Mouse (Mus musculus): ENCODE results near the gene Srd5a2.

Gene Srd5a2

GRCm38 (mm10) chr17:74008680-74009079 is 39.0 kb downstream of the Srd5a2 start:
- no peak for DNase-seq (ENCODE audit: low read depth, low spot score)
- Histone ChIP-seq H3K36me3 (ENCODE audit: control insufficient read depth, insufficient read depth, low read length, poor library complexity, severe bottlenecking) (no peaks in the 10 kb centered on the region), H3K27me3 (ENCODE audit: control insufficient read depth, insufficient read depth, low read length, poor library complexity, severe bottlenecking) (no peaks in the 10 kb centered on the region)

- H3K36me3 ChIP-seq (ENCODE audit: control insufficient read depth, insufficient read depth, low read length, poor library complexity, severe bottlenecking) = no peaks in the 10 kb centered on the region
- DNase-seq (ENCODE audit: low read depth, low spot score) = no peak
- no peaks in the 10 kb centered on the region; the same call in 1 of the 2 replicates for H3K27me3 ChIP-seq (ENCODE audit: control insufficient read depth, insufficient read depth, low read length, poor library complexity, severe bottlenecking)
Observed at GRCm38 (mm10) chr17:74007001-74007400, 40.7 kb downstream of the Srd5a2 start.

DNA sequence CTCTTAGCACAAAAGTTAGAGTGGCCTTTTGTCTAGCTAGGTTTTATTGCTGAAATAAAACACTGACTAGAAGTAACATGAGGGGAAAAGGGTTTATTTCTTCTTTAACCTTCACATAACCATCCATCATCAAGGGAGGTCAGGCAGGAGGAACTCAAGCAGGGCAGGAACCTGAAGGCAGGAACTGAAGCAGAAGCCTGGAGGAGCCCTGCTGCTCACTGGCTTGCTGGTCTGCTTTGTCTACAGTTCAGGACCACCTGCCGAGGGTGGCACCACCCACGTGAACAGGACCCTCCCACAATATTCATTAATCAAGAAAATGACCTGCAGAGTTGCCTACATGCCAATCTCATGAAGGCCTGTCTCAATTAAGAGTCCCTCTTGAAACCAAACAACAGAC is 45.3 kb downstream of the Srd5a2 start:
- Histone ChIP-seq H3K27me3 (ENCODE audit: control insufficient read depth, insufficient read depth, low read length, poor library complexity, severe bottlenecking) (no peaks in the 10 kb centered on the region; the same call in 1 of the 2 replicates), H3K36me3 (ENCODE audit: control insufficient read depth, insufficient read depth, low read length, poor library complexity, severe bottlenecking) (no peaks in the 10 kb centered on the region)
- no peak for DNase-seq (ENCODE audit: low read depth, low spot score)

GRCm38 (mm10) chr17:73995907-73996645 is 51.6 kb downstream of the Srd5a2 start:
- Histone ChIP-seq H3K27me3 (ENCODE audit: control insufficient read depth, insufficient read depth, low read length, poor library complexity, severe bottlenecking) (no peaks in the 10 kb centered on the region), H3K36me3 (ENCODE audit: control insufficient read depth, insufficient read depth, low read length, poor library complexity, severe bottlenecking) (no peaks in the 10 kb centered on the region)
- DNase-seq (ENCODE audit: low read depth, low spot score) = no peak

DNA sequence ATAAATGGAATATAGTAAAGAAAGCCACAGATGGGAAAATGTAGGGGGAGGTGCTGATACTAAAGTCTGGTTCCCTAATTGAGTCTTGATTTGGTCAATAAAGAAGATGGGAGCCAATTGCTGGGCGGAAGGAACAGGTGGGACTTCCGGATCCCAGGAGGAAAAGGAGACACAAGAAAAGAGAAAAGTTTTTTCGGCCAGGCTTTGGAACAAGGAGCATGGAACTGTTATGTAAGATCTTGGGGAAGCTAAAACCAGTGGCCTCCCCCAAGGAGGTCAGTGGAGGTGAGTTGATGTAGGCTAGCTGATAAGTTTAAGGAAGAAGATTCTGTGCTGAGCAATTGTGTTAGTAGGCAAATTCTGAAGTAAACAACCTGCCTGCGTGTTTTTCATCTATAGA is 56.5 kb downstream of the Srd5a2 start:
- H3K36me3 ChIP-seq (ENCODE audit: control insufficient read depth, insufficient read depth, low read length, poor library complexity, severe bottlenecking) = no peaks in the 10 kb centered on the region
- H3K27me3 ChIP-seq (ENCODE audit: control insufficient read depth, insufficient read depth, low read length, poor library complexity, severe bottlenecking) = no peaks in the 10 kb centered on the region
- no peak for DNase-seq (ENCODE audit: low read depth, low spot score)

- Histone ChIP-seq H3K36me3 (ENCODE audit: control insufficient read depth, insufficient read depth, low read length, poor library complexity, severe bottlenecking) (no peaks in the 10 kb centered on the region), H3K27me3 (ENCODE audit: control insufficient read depth, insufficient read depth, low read length, poor library complexity, severe bottlenecking) (no peaks in the 10 kb centered on the region)
- DNase-seq (ENCODE audit: low read depth, low spot score) = no peak
Observed at GRCm38 (mm10) chr17:73986571-73986970, 61.1 kb downstream of the Srd5a2 start.

- DNase-seq (ENCODE audit: low read depth, low spot score) = no peak
- Histone ChIP-seq H3K27me3 (ENCODE audit: control insufficient read depth, insufficient read depth, low read length, poor library complexity, severe bottlenecking) (no peaks in the 10 kb centered on the region), H3K36me3 (ENCODE audit: control insufficient read depth, insufficient read depth, low read length, poor library complexity, severe bottlenecking) (no peaks in the 10 kb centered on the region)
Observed at GRCm38 (mm10) chr17:73985936-73986335, 61.8 kb downstream of the Srd5a2 start.

DNA sequence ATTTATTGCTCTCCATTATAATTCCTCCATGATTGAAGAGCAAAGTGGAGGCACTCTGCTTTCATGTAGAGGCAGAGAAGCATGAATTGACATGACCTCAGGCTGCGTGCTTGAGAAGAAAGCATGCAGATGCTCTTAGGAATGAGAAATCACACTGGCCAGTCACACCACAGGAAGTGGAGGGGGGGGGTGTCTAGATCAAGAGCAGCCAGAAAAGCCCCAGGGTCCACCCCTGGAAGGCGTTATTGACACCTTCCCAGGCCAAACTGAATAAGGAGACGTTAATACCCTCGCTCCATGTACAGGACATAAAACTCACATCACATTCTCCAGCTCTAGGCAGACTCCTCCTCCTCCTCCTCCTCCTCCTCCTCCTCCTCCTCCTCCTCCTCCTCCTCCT is 63.2 kb downstream of the Srd5a2 start:
- no peaks in the 10 kb centered on the region for H3K36me3 ChIP-seq (ENCODE audit: control insufficient read depth, insufficient read depth, low read length, poor library complexity, severe bottlenecking)
- H3K27me3 ChIP-seq (ENCODE audit: control insufficient read depth, insufficient read depth, low read length, poor library complexity, severe bottlenecking) = no peaks in the 10 kb centered on the region
- DNase-seq (ENCODE audit: low read depth, low spot score) = no peak

GRCm38 (mm10) chr17:73982871-73983270 is 64.8 kb downstream of the Srd5a2 start:
- DNase-seq (ENCODE audit: low read depth, low spot score) = no peak
- no peaks in the 10 kb centered on the region for H3K36me3 ChIP-seq (ENCODE audit: control insufficient read depth, insufficient read depth, low read length, poor library complexity, severe bottlenecking)
- H3K27me3 ChIP-seq (ENCODE audit: control insufficient read depth, insufficient read depth, low read length, poor library complexity, severe bottlenecking) = no peaks in the 10 kb centered on the region

DNA sequence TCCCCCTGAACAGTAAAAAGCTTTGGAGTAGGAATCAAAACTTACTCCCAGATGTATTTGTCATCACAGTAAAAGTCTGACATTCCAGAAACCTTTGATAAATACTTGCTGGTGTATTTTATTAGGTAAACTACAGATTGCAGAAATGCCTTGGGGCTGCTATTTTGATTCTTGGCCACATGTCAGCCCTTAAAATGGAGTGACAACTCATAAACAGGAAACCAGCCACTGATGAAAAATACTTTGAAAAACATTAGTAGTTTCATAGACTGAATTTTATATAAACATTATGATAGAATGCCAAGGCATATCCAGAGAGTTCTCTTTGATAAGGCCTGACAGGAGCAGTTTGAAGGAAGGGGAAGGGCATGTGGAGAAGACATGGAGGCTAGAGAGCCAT is 71.7 kb downstream of the Srd5a2 start:
- Histone ChIP-seq H3K27me3 (ENCODE audit: control insufficient read depth, insufficient read depth, low read length, poor library complexity, severe bottlenecking) (no peaks in the 10 kb centered on the region), H3K36me3 (ENCODE audit: control insufficient read depth, insufficient read depth, low read length, poor library complexity, severe bottlenecking) (no peaks in the 10 kb centered on the region)
- DNase-seq (ENCODE audit: low read depth, low spot score) = no peak

DNA sequence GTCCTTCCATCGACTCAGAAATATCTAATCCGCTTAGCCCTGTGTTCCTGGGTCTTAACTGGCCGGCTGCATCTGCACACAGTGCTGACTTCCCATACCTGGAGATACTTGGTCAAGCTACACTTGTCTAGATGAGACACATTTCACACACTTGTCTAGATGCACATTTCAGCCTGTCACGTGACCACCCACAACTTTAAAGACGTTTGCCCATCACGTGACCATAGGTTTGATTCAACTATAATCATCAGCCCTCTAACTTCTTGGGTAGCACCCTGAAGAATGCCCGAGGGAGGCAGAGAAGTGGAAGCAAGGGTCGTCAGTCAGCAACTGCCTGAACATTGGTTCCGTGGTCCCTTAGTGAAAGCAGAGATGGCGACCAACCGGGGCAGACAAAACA is 75.1 kb downstream of the Srd5a2 start:
- Histone ChIP-seq H3K27me3 (ENCODE audit: control insufficient read depth, insufficient read depth, low read length, poor library complexity, severe bottlenecking) (no peaks in the 10 kb centered on the region), H3K36me3 (ENCODE audit: control insufficient read depth, insufficient read depth, low read length, poor library complexity, severe bottlenecking) (no peaks in the 10 kb centered on the region)
- no peak for DNase-seq (ENCODE audit: low read depth, low spot score)

GRCm38 (mm10) chr17:73971291-73971690 is 76.4 kb downstream of the Srd5a2 start:
- DNase-seq (ENCODE audit: low read depth, low spot score) = no peak

GRCm38 (mm10) chr17:73970361-73971027 is 77.2 kb downstream of the Srd5a2 start:
- Histone ChIP-seq H3K36me3 (ENCODE audit: control insufficient read depth, insufficient read depth, low read length, poor library complexity, severe bottlenecking) (no peaks in the 10 kb centered on the region), H3K27me3 (ENCODE audit: control insufficient read depth, insufficient read depth, low read length, poor library complexity, severe bottlenecking) (no peaks in the 10 kb centered on the region)
- DNase-seq (ENCODE audit: low read depth, low spot score) = peak; percentile 1

More at GRCm38 (mm10) chr17:73971291-73971690, 76.4 kb downstream of the Srd5a2 start:
- Histone ChIP-seq H3K36me3 (ENCODE audit: control insufficient read depth, insufficient read depth, low read length, poor library complexity, severe bottlenecking) (no peaks in the 10 kb centered on the region), H3K27me3 (ENCODE audit: control insufficient read depth, insufficient read depth, low read length, poor library complexity, severe bottlenecking) (no peaks in the 10 kb centered on the region)
